Mouse (Mus musculus): ENCODE data around the gene Ctso. TPM values are rescaled to one million over a fixed set of nuclear protein-coding genes. Genes with fewer than 3 reads are reported as not detected.

Gene Ctso
- polyA plus RNA-seq, 1 experiment from 2014 or later, result 6.5 TPM

DNA sequence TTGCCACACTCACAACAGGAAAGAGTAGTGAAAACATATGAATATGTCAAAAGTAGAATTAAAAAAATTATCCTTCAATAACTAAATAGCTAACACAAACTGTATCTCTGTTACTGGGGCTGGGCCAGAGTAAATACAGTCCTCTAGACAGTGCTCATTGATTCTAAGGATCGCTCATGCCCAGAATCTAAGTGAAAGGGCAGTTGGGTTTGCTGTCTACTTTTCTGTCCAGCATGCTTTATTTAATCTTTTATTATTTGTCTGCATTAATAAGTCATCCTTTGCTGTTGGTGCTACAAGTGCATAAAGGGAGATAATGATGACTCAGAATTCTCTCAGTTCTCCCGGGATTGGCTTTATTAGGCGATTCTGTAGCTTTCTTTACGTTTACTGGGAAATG lies 63.0 kb downstream of the Ctso start:
- no peak for ATAC-seq
- H3K36me3 ChIP-seq, result no peaks in the 10 kb centered on the region
- H3K27me3 ChIP-seq, result no peaks in the 10 kb centered on the region
- 36% methylated on average over 4 of the region's 4 CpGs for WGBS
- H3K9me3 ChIP-seq, result no peaks in the 10 kb centered on the region
- H3K4me1 ChIP-seq (replicated peaks), result no peaks in the 10 kb centered on the region
- H3K4me3 ChIP-seq (replicated peaks), result no peak overlapping the region
- H3K9ac ChIP-seq (replicated peaks), result no peak overlapping the region
- no peak overlapping the region for H3K27ac ChIP-seq
- H3K4me2 ChIP-seq (replicated peaks), result no peak overlapping the region

GRCm38 (mm10) chr3:81995988-81996387 lies 63.6 kb downstream of the Ctso start:
- ATAC-seq, result no peak
- Histone ChIP-seq H3K4me2 (replicated peaks) (no peak overlapping the region), H3K4me1 (replicated peaks) (no peaks in the 10 kb centered on the region), H3K4me3 (replicated peaks) (no peak overlapping the region), H3K27me3 (no peaks in the 10 kb centered on the region), H3K9me3 (no peaks in the 10 kb centered on the region), H3K36me3 (no peaks in the 10 kb centered on the region), H3K9ac (replicated peaks) (no peak overlapping the region), H3K27ac (no peak overlapping the region)
- WGBS, result 0% methylated on average over 1 of the region's 1 CpGs

Other genes with a start within 250 kb of the Ctso start
- not detected in 2 replicates for gene Tdo2, start 43.6 kb downstream of the Ctso start, polyA plus RNA-seq (2015; fragmentation: Nextera tagmentation; extraction: Ambion mirVana)
- gene Asic5, start 49.7 kb downstream of the Ctso start, polyA plus RNA-seq (2015; fragmentation: Nextera tagmentation; extraction: Ambion mirVana), result 0.12 TPM in 1 of 2 replicates, not detected in the other
- gene Gucy1b1, start 142.1 kb downstream of the Ctso start, polyA plus RNA-seq (2015; fragmentation: Nextera tagmentation; extraction: Ambion mirVana), result 20.7 and 21.7 TPM in 2 replicates
- 9.4 and 10.0 TPM in 2 replicates for gene Gucy1a1, start 213.2 kb downstream of the Ctso start, polyA plus RNA-seq (2015; fragmentation: Nextera tagmentation; extraction: Ambion mirVana)

All from midbrain, embryonic 13.5 days (tissue).